Mouse (Mus musculus) small intestine, adult 2 months (tissue): ENCODE measurements at regions not wholly inside any gene's neighbourhood (a gene's known extent, or its start where the extent isn't known, plus 50 kb on each side); places are given as distances from the start of the nearest gene placed in this dataset.

Experiments
- CTCF ChIP-seq: fragments of 200-500 bp; IDR thresholded peaks from 2 replicates; pipeline ENCODE4 v1.5.1; 2012; ENCODE audit warnings: low read depth, mild to moderate bottlenecking, control low read depth, inconsistent platforms, low read length, moderate library complexity, mixed read lengths; ENCODE audit not compliant: insufficient replicate concordance, insufficient read length; ENCODE audit errors: extremely low read depth
- POLR2A ChIP-seq: fragments of 200-500 bp; IDR thresholded peaks from 2 replicates; pipeline ENCODE4 v1.6.1; 2012; ENCODE audit warnings: low read depth, mild to moderate bottlenecking, control low read depth, inconsistent platforms, low read length, moderate library complexity

- TF ChIP-seq CTCF (no peak), POLR2A (no peak)
Observed at GRCm38 (mm10) chr10:17559370-17559955, 163.6 kb upstream of the Cited2 start.
